Mouse (Mus musculus) heart, embryonic 10.5 days (tissue): ENCODE results near the gene Dthd1. TPM values are rescaled to one million over a fixed set of nuclear protein-coding genes. Genes with fewer than 3 reads are reported as not detected.

ENCODE experiments used
- DNase-seq: peaks from one replicate; pipeline ENCODE4 v3.0.0-alpha.2; 2017; ENCODE audit warnings: low spot score
- H3K27ac ChIP-seq: fragments of 300-500 bp; sonication (generic); 2 replicates; pipeline ENCODE4 v1.5.1; 2016; ENCODE audit warnings: mild to moderate bottlenecking
- H3K27me3 ChIP-seq: fragments of 300-500 bp; sonication (generic); 2 replicates; pipeline ENCODE4 v1.6.1; 2016; ENCODE audit warnings: mild to moderate bottlenecking; ENCODE audit not compliant: poor library complexity, insufficient read depth, severe bottlenecking
- H3K36me3 ChIP-seq: fragments of 300-500 bp; sonication (generic); 2 replicates; pipeline ENCODE4 v1.6.1; 2016; ENCODE audit warnings: mild to moderate bottlenecking, moderate library complexity
- H3K4me1 ChIP-seq: fragments of 300-500 bp; sonication (generic); 2 replicates; pipeline ENCODE4 v1.6.1; 2016; ENCODE audit warnings: mild to moderate bottlenecking
- H3K4me3 ChIP-seq: fragments of 300-500 bp; sonication (generic); 2 replicates; pipeline ENCODE4 v1.5.1; 2016; ENCODE audit warnings: mild to moderate bottlenecking, moderate library complexity
- H3K9me3 ChIP-seq: fragments of 300-500 bp; sonication (generic); 2 replicates; pipeline ENCODE4 v1.6.1; 2016; ENCODE audit warnings: mild to moderate bottlenecking, moderate library complexity
- WGBS: fragments of 180-500 bp; shearing (Covaris S2); methylation state at CpG from one replicate; pipeline ENCODE4 v1.1.7; 2016; 5-methylcytosine and 5-hydroxymethylcytosine counted together
- polyA plus RNA-seq: library from polyadenylated mRNA; unstranded; fragments of >200 nt; fragmentation: Nextera tagmentation; extraction: Ambion mirVana; gene quantifications from 2 replicates; pipeline ENCODE4 v1.2.1, GENCODE M21; 2016

Dthd1 gene
- polyA plus RNA-seq, 1 experiment from 2014 or later, result 0.33 TPM

GRCm38 (mm10) chr5:62909074-62909473 is 95.5 kb downstream of the Dthd1 start:
- H3K27ac ChIP-seq, result no peak overlapping the region
- H3K4me1 ChIP-seq, result no peaks in the 10 kb centered on the region
- H3K27me3 ChIP-seq, result no peaks in the 10 kb centered on the region
- no peak overlapping the region for H3K4me3 ChIP-seq
- 75% methylated on average over 5 of the region's 5 CpGs for WGBS
- no peaks in the 10 kb centered on the region for H3K36me3 ChIP-seq
- DNase-seq, result no peak
- no peaks in the 10 kb centered on the region for H3K9me3 ChIP-seq

GRCm38 (mm10) chr5:62924616-62925015 is 111.0 kb downstream of the Dthd1 start:
- Histone ChIP-seq H3K4me1 (no peaks in the 10 kb centered on the region), H3K4me3 (no peak overlapping the region), H3K27me3 (no peaks in the 10 kb centered on the region), H3K36me3 (no peaks in the 10 kb centered on the region), H3K27ac (no peak overlapping the region), H3K9me3 (no peaks in the 10 kb centered on the region)
- no peak for DNase-seq

Other genes with a start within 250 kb of the Dthd1 start
- 2.9 TPM in 2 replicates for gene Arap2, start 47.7 kb upstream of the Dthd1 start, polyA plus RNA-seq